10 mouse cellular contexts compared by ENCODE assay signal in genomic region chr3:107757365-107758129, GRCm38 (mm10). TPM values are rescaled to one million over a fixed set of nuclear protein-coding genes. Genes with fewer than 3 reads are reported as not detected.
DNase-seq lines count a peak whose midpoint lies in the region; ATAC-seq and TF ChIP-seq lines count a peak whose summit lies in the region.
"Had no signal": no experiment of that assay in that cellular context is flagged by ENCODE, and none has a peak within 500 bp of the region (broad histone marks: within the 10 kb centered on the region; RNA-seq: fewer than 3 reads in every experiment).

No protein-coding gene starts in this region.

- H3K79me2 ChIP-seq in heart, adult 2 months (replicated peaks; ENCODE audit: control insufficient read depth, insufficient read depth, low read length), result peaks cover 2% of the 10 kb centered on the region

- no peaks in the 10 kb centered on the region for H3K9me3 ChIP-seq in kidney, embryonic 14.5 days (ENCODE audit: control insufficient read depth, low read length)

- no peak for TF ChIP-seq POLR2A in heart, adult 2 months (IDR thresholded peaks at IDR 0.05; ENCODE audit: insufficient read depth, low read depth, low read length)
- TF ChIP-seq POLR2A in thymus, adult 2 months (IDR thresholded peaks at IDR 0.05; ENCODE audit: control insufficient read depth, extremely low read depth, insufficient read depth, low read length, poor library complexity), result no peak

- intact Hi-C loops in heart, adult 2 months (cut with DNase I), result loop anchor here (2.0 kb wide), 2 partner anchors 35 to 107 kb away; no protein-coding TSS in a partner anchor
- intact Hi-C loops in heart, postnatal 36 days (cut with DNase I), result loop anchor here (5.0 kb wide), 1 partner anchor 125 kb away; the partner anchor contains the start of genes Gm10961 and Strip1

- no peak for TF ChIP-seq EP300 in heart, adult 2 months (IDR thresholded peaks at IDR 0.05; ENCODE audit: insufficient read depth, low read depth, low read length)

- H3K4me2 ChIP-seq in kidney, embryonic 14.5 days (replicated peaks; ENCODE audit: low read depth, low read length), result no peak overlapping the region

- H3K4me3 ChIP-seq in heart, adult 2 months, result peak overlapping the region; percentile 92
- H3K4me3 ChIP-seq in kidney, embryonic 14.5 days (ENCODE audit: low read length), result no peak overlapping the region
- H3K4me3 ChIP-seq in thymus, adult 2 months (ENCODE audit: control insufficient read depth, insufficient read depth, low read length), result no peak overlapping the region

- peaks cover 28% of the 10 kb centered on the region for H3K36me3 ChIP-seq in heart, adult 2 months (ENCODE audit: control insufficient read depth, insufficient read depth, low read length)
- peaks cover 7% of the 10 kb centered on the region; the same call in 1 of the 2 replicates for H3K36me3 ChIP-seq in kidney, embryonic 14.5 days (ENCODE audit: control insufficient read depth, insufficient read depth, low read length)
- H3K36me3 ChIP-seq in thymus, adult 2 months (ENCODE audit: control insufficient read depth, insufficient read depth, low read length), result no peaks in the 10 kb centered on the region

- 51% methylated on average over 5 of the region's 5 CpGs for WGBS in heart, adult 2 months
- 93% methylated on average over 5 of the region's 5 CpGs for WGBS in kidney, embryonic 14.5 days
- 90% methylated on average over 5 of the region's 5 CpGs for WGBS in thymus, adult 2 months

- no peaks in the 10 kb centered on the region for H3K27me3 ChIP-seq in heart, adult 2 months (ENCODE audit: control insufficient read depth, insufficient read depth, low read length)
- H3K27me3 ChIP-seq in kidney, embryonic 14.5 days (ENCODE audit: control insufficient read depth, insufficient read depth, low read length), result no peaks in the 10 kb centered on the region
- H3K27me3 ChIP-seq in thymus, adult 2 months (ENCODE audit: control insufficient read depth, insufficient read depth, low read length), result peaks cover 8% of the 10 kb centered on the region

- peak overlapping the region; percentile 96 for H3K9ac ChIP-seq in heart, adult 2 months (ENCODE audit: low read depth, low read length)
- H3K9ac ChIP-seq in kidney, embryonic 14.5 days (ENCODE audit: low read depth, low read length), result no peak overlapping the region

- peak overlapping the region; percentile 95 for H3K27ac ChIP-seq in heart, adult 2 months
- no peak overlapping the region for H3K27ac ChIP-seq in kidney, embryonic 14.5 days (ENCODE audit: low read depth, low read length)
- no peak overlapping the region for H3K27ac ChIP-seq in thymus, adult 2 months (ENCODE audit: control insufficient read depth, insufficient read depth, low read length)

- DNase-seq in heart, adult 2 months, result no peak
- no peak for DNase-seq in heart, postnatal 36 days
- DNase-seq in 3134 (ENCODE audit: extremely low read depth, insufficient read length, low spot score), result peak; percentile 54
- peak; percentile 78 for DNase-seq in cerebellum, adult 9-11 months
- peak; percentile 72 for DNase-seq in layer of hippocampus, adult 9-10 months (ENCODE audit: low spot score)
- DNase-seq in kidney, postnatal 4 days, result no peak
- DNase-seq in thymus, adult 2 months, result no peak
- DNase-seq: spleen, adult 18-20 months had no signal

- no peak for ATAC-seq in kidney, embryonic 14.5 days (ENCODE audit: low FRiP score, low TSS enrichment)
- ATAC-seq: inflammation-experienced regulatory T-cells, adult 6 months had no signal

- no peak for TF ChIP-seq CTCF in heart, adult 2 months (IDR thresholded peaks at IDR 0.05)
- TF ChIP-seq CTCF in thymus, adult 2 months (IDR thresholded peaks at IDR 0.05; ENCODE audit: borderline replicate concordance, control insufficient read depth, extremely low read depth, insufficient read depth, low read length, poor library complexity), result no peak

- H3K4me1 ChIP-seq in heart, adult 2 months (ENCODE audit: control insufficient read depth, insufficient read depth, low read length), result peaks cover 26% of the 10 kb centered on the region
- H3K4me1 ChIP-seq in kidney, embryonic 14.5 days (ENCODE audit: control insufficient read depth, insufficient read depth, low read length), result no peaks in the 10 kb centered on the region; the same call in 1 of the 2 replicates
- H3K4me1 ChIP-seq in thymus, adult 2 months (replicated peaks; ENCODE audit: control insufficient read depth, insufficient read depth, low read length), result peaks cover 7% of the 10 kb centered on the region; the same call in 1 of the 2 replicates

RNA-seq across cellular contexts. Expression of gene Csf1, which starts 2.7 kb away (rescaled TPM):
- total RNA-seq in heart, adult 2 months (2021), result 10 to 100 TPM; 30.0 to 41.7 TPM
- polyA plus RNA-seq in heart, adult 2 months (2012; rRNA removed), result 32.9 and 44.0 TPM in 2 replicates
- total RNA-seq in heart, postnatal 36 days (2021), result 10 to 100 TPM; 34.4 to 49.5 TPM
- polyA plus RNA-seq in kidney, embryonic 14.5 days (2014; fragmentation: Nextera tagmentation; extraction: Ambion mirVana), result 3.9 and 8.5 TPM in 2 replicates
- 10.7 and 12.5 TPM in 2 replicates for polyA plus RNA-seq in thymus, adult 2 months (2012; rRNA removed)

Comparison
In these comparisons a context has a peak if more than half of its experiments do, and no peak if none do; other contexts are left out.
1. DNase-seq: peak in 3134 (single experiment), cerebellum, adult 9-11 months (single experiment) and layer of hippocampus, adult 9-10 months (single experiment); none in heart, adult 2 months (0 of 2), heart, postnatal 36 days (0 of 2), kidney, postnatal 4 days (0 of 2) and thymus, adult 2 months (single experiment).